Mouse (Mus musculus) granulocyte monocyte progenitor cell, adult 5-6 weeks (primary cell): ENCODE results near the gene Olfr699. TPM values are rescaled to one million over a fixed set of nuclear protein-coding genes. Genes with fewer than 3 reads are reported as not detected.
"Not testable (repeated sequence)": the region's sequence is repeated elsewhere in the genome, so short reads cannot be mapped to it uniquely, and the experiment has no call there.

ENCODE experiments used
- ATAC-seq: replicated peaks from 2 replicates; pipeline ENCODE4 v1.8.0; 2016; ENCODE audit warnings: mild to moderate bottlenecking, moderate TSS enrichment, inconsistent platforms; ENCODE audit not compliant: poor library complexity, severe bottlenecking
- total RNA-seq, 2 experiments: library from RNA; stranded (forward) in 1 of 2; stranded (reverse) in 1 of 2; fragments of 200-712, 200-1000 nt in 1 of 2; fragments of >200 nt in 1 of 2; fragmentation: Nextera tagmentation in 1 of 2; gene quantifications; 2 replicates each; pipeline ENCODE4 v1.2.3; 2014 to 2017

Olfr699 gene
- total RNA-seq (2014; fragmentation: Nextera tagmentation), result not detected in 2 replicates
- total RNA-seq (2017), result not detected in 2 replicates

- no peak for ATAC-seq
Observed at GRCm38 (mm10) chr7:106793098-106793497, at the start of gene Olfr699. TSS of gene Olfr699 (minus strand) at chr7:106793198.

DNA sequence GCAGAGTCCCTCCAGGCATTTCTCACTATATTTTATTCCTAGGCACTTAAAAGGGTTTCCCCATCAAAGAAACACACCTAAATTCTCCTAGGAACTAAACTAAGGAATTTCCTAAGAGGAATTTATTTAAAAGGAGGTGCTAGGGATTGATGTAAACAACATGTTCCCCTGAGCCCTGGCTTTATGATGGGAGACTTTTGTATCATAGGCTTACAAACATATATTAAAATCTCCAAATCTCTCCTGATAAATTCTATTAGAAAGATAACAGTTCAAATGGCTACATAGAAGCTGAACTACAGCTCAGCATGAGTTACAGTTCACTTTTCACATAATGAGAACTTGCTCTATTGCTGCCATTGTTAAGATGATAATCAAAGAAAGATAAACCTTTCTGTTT lies 40.8 kb upstream of the Olfr699 start, which contains the start of gene Olfr702:
TSS of gene Olfr702 (minus strand) at position 101 of the 400 bp plus-strand sequence.
- no peak for ATAC-seq

DNA sequence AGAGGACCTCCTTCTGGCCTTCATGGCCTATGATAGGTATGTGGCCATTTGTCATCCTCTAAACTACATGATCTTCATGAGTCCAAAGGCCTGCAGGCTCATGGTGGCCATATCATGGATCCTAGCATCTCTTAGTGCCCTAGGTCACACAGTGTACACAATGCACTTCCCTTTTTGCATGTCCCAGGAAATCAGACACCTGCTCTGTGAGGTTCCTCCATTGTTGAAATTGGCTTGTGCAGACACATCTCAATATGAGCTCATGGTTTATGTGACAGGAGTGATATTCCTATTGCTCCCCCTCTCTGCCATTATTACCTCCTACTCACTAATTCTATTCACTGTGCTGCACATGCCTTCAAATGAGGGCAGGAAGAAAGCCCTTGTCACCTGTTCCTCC lies 25.4 kb upstream of the Olfr699 start:
- peak; percentile 51 for ATAC-seq

- ATAC-seq, result peak; percentile 77
Observed at GRCm38 (mm10) chr7:106815775-106816174, 22.8 kb upstream of the Olfr699 start.

DNA sequence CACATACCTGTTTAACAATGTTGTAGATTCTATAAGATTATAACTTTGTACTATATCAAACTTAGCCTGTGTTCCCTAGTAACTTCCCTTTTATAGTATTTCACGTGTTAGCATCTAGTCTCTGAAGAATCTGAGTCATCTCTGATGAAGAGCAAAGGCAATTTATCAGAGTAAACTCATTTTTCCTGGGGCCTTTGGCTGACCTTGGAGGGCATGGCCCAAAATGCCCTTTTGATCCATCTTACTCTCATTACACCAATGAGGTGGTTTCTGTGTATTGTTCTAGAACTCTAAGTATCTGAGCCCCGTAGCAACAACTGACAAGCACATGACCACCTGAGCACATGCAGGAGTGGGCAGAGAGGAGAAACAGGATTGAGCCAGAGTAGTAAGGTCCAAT lies 20.8 kb upstream of the Olfr699 start, which contains the start of gene Olfr701:
TSS of gene Olfr701 (plus strand) at position 301 of the 400 bp plus-strand sequence.
- ATAC-seq, result no peak

DNA sequence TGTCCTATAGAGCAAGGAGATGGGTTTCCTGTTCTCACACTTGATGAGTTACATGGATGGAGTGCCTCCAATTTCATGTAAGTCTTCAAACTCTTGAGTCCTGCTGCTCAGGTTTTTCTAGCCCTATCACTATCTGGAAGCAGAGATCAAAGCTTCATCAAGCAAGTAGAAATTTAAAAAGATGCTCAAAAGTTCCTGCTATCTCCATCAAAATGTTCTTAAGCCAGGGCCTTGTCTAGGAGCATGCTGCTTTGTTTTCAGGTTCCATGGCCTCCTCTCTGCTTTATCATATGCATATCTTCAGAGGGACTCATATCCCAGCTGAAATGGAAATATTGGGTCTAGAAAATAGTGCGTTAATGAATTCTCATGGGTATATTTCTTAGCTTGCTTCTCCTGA lies 15.7 kb upstream of the Olfr699 start, which contains the start of gene Olfr700:
TSS of gene Olfr700 (minus strand) at position 101 of the 400 bp plus-strand sequence.
- ATAC-seq, result no peak

DNA sequence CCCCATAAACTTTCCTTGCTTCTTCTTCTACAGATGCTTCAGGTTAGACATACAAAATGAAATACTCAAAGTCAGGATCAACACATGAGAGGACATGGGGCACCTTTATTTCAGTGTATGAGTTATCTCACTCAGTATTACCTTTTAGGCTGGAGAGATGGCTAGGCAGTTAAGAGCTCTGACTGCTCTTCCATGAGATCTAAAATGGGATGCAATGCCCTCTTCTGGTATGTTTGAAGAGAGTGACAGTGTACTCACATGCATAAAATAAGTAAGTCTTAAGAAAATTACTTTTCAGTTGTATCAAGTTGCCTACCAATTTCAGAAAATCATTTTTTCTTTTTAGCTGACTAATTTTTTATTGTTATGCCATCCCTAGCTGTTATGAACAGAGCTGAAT lies 4.7 kb downstream of the Olfr699 start:
- ATAC-seq, result no peak; the same call in 1 of the 2 replicates

DNA sequence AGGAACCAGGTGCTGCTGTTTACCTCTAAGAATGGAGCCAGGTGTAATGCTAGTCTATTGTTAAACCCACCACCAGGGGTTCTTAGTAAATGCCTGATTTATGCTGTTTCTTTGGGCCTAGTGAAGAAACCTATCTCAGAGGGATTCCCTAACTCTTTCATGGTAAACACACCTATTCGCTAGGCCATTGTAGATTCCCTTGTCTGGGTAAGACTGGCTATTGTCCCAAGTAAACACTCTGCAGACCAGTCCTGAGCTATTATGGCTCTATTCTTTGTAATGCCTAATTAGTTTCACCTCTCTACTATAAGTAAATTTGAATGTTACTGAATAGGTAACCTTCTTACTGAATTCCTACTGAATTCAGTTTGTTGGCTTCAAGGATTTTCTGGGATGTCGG lies 32.0 kb downstream of the Olfr699 start:
- not testable (repeated sequence) for ATAC-seq

DNA sequence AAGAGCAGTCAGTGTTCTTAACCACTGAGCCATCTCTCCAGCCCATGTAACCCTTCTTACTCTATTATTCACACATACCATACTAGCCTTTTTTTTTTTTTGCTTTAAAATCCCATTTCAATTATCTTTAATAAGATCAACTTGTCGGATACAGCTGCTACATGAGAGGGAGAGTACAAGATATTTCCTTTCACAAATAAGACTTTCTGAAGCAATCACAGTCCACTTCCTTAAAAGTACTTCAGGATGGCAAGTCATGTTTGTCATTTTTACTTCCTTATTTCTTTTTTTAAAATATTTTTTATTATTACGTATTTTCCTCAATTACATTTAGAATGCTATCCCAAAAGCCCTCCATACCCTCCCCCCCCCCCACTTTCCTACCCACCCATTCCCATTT lies 34.2 kb downstream of the Olfr699 start:
- peak; percentile 98 for ATAC-seq

- ATAC-seq, result no peak
Observed at GRCm38 (mm10) chr7:106755297-106755696, 37.7 kb downstream of the Olfr699 start, which contains the start of gene Olfr698. TSS of gene Olfr698 (minus strand) at chr7:106755397.

- ATAC-seq, result no peak
Observed at GRCm38 (mm10) chr7:106745811-106746210, 47.2 kb downstream of the Olfr699 start.

GRCm38 (mm10) chr7:106742343-106742742 lies 50.7 kb downstream of the Olfr699 start, which contains the start of gene Olfr697:
TSS of gene Olfr697 (minus strand) at chr7:106742443.
- no peak for ATAC-seq

Other genes with a start within 250 kb of the Olfr699 start
- not detected in 2 replicates for gene Olfr693, start 112.6 kb downstream of the Olfr699 start, total RNA-seq (2014; fragmentation: Nextera tagmentation)
- not detected in 2 replicates for gene Olfr693, start 112.6 kb downstream of the Olfr699 start, total RNA-seq (2017)
- not detected in 2 replicates for gene Olfr694, start 101.4 kb downstream of the Olfr699 start, total RNA-seq (2014; fragmentation: Nextera tagmentation)
- not detected in 2 replicates for gene Olfr694, start 101.4 kb downstream of the Olfr699 start, total RNA-seq (2017)
- gene Olfr695, start 76.8 kb downstream of the Olfr699 start, total RNA-seq (2014; fragmentation: Nextera tagmentation), result not detected in 2 replicates
- gene Olfr695, start 76.8 kb downstream of the Olfr699 start, total RNA-seq (2017), result 0.36 TPM in 1 of 2 replicates, not detected in the other
- gene Olfr697, start 50.8 kb downstream of the Olfr699 start, total RNA-seq (2014; fragmentation: Nextera tagmentation), result not detected in 2 replicates
- gene Olfr697, start 50.8 kb downstream of the Olfr699 start, total RNA-seq (2017), result not detected in 2 replicates
- not detected in 2 replicates for gene Olfr698, start 37.8 kb downstream of the Olfr699 start, total RNA-seq (2014; fragmentation: Nextera tagmentation)
- not detected in 2 replicates for gene Olfr698, start 37.8 kb downstream of the Olfr699 start, total RNA-seq (2017)
- not detected in 2 replicates for gene Olfr700, start 15.6 kb upstream of the Olfr699 start, total RNA-seq (2014; fragmentation: Nextera tagmentation)
- gene Olfr700, start 15.6 kb upstream of the Olfr699 start, total RNA-seq (2017), result not detected in 2 replicates
- not detected in 2 replicates for gene Olfr701, start 20.9 kb upstream of the Olfr699 start, total RNA-seq (2014; fragmentation: Nextera tagmentation)
- not detected in 2 replicates for gene Olfr701, start 20.9 kb upstream of the Olfr699 start, total RNA-seq (2017)
- gene Olfr702, start 40.7 kb upstream of the Olfr699 start, total RNA-seq (2014; fragmentation: Nextera tagmentation), result not detected in 2 replicates
- gene Olfr702, start 40.7 kb upstream of the Olfr699 start, total RNA-seq (2017), result not detected in 2 replicates
- not detected in 2 replicates for gene Olfr703, start 50.2 kb upstream of the Olfr699 start, total RNA-seq (2014; fragmentation: Nextera tagmentation)
- gene Olfr703, start 50.2 kb upstream of the Olfr699 start, total RNA-seq (2017), result not detected in 2 replicates
- not detected in 2 replicates for gene Olfr704, start 70.0 kb upstream of the Olfr699 start, total RNA-seq (2014; fragmentation: Nextera tagmentation)
- gene Olfr704, start 70.0 kb upstream of the Olfr699 start, total RNA-seq (2017), result not detected in 2 replicates
- gene Olfr705, start 83.7 kb upstream of the Olfr699 start, total RNA-seq (2014; fragmentation: Nextera tagmentation), result not detected in 2 replicates
- not detected in 2 replicates for gene Olfr705, start 83.7 kb upstream of the Olfr699 start, total RNA-seq (2017)
- not detected in 2 replicates for gene Olfr706, start 95.0 kb upstream of the Olfr699 start, total RNA-seq (2014; fragmentation: Nextera tagmentation)
- not detected in 2 replicates for gene Olfr706, start 95.0 kb upstream of the Olfr699 start, total RNA-seq (2017)
- not detected in 2 replicates for gene Olfr707, start 108.0 kb upstream of the Olfr699 start, total RNA-seq (2014; fragmentation: Nextera tagmentation)
- not detected in 2 replicates for gene Olfr707, start 108.0 kb upstream of the Olfr699 start, total RNA-seq (2017)
- not detected in 2 replicates for gene Olfr1532-ps1, start 114.8 kb upstream of the Olfr699 start, total RNA-seq (2014; fragmentation: Nextera tagmentation)
- gene Olfr1532-ps1, start 114.8 kb upstream of the Olfr699 start, total RNA-seq (2017), result not detected in 2 replicates
- not detected in 2 replicates for gene Olfr709-ps1, start 139.0 kb upstream of the Olfr699 start, total RNA-seq (2014; fragmentation: Nextera tagmentation)
- not detected in 2 replicates for gene Olfr709-ps1, start 139.0 kb upstream of the Olfr699 start, total RNA-seq (2017)
- gene Olfr710, start 155.1 kb upstream of the Olfr699 start, total RNA-seq (2014; fragmentation: Nextera tagmentation), result not detected in 2 replicates
- gene Olfr710, start 155.1 kb upstream of the Olfr699 start, total RNA-seq (2017), result not detected in 2 replicates
- not detected in 2 replicates for gene Olfr6, start 170.7 kb upstream of the Olfr699 start, total RNA-seq (2014; fragmentation: Nextera tagmentation)
- gene Olfr6, start 170.7 kb upstream of the Olfr699 start, total RNA-seq (2017), result not detected in 2 replicates
- gene Olfr711, start 182.3 kb upstream of the Olfr699 start, total RNA-seq (2014; fragmentation: Nextera tagmentation), result not detected in 2 replicates
- not detected in 2 replicates for gene Olfr711, start 182.3 kb upstream of the Olfr699 start, total RNA-seq (2017)
- gene Olfr2, start 212.9 kb upstream of the Olfr699 start, total RNA-seq (2014; fragmentation: Nextera tagmentation), result not detected in 2 replicates
- not detected in 2 replicates for gene Olfr2, start 212.9 kb upstream of the Olfr699 start, total RNA-seq (2017)
- gene Olfr713, start 238.0 kb upstream of the Olfr699 start, total RNA-seq (2014; fragmentation: Nextera tagmentation), result not detected in 2 replicates
- gene Olfr713, start 238.0 kb upstream of the Olfr699 start, total RNA-seq (2017), result not detected in 2 replicates